Mouse (Mus musculus) adipocyte (in vitro differentiated cells): ENCODE results near the gene Hnrnpul2.
"Not testable (repeated sequence)": the region's sequence is repeated elsewhere in the genome, so short reads cannot be mapped to it uniquely, and the experiment has no call there.

Experiments
- DNase-seq: peaks from one replicate; pipeline ENCODE4 v3.0.0-alpha.2; 2016; ENCODE audit warnings: low spot score

Gene Hnrnpul2

DNA sequence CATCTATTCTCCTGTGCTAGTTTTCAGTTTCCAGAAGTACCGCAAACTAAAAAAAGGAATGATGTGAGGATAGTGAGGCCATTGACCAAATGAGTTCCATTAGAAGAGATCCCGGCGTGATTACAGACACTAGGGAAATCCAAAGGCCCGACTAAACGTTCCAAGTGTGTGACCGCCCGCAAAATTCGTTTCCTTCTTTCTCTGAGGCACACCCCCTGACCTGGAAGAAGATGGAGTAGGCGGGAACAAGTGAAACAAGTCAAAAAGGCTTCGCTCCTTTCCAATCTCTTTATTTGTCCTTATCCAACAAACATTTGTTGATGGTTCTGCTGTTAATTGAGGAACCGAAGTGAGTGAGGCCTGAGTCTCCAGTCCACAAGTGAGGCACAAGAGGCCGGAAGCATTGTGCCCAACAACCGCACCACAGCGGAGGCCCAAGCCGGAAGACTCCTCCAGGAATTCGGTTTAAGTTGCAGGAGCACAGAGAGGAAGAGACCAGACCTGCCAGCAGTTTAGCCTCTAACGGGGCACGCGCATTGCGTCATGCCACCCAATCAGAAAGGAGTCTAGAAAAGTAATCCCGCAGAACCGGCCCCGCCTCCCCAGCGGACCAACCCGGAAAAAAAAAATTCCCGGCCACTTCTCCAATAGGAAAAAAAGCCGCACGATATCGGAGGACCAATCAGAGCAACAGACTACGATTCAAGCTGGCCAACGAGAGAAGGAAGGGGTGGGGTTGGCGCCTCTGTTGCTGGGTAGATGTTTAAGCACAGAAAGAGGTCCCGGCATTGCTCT is 812 bp upstream of the Hnrnpul2 start, which contains the start of gene Ttc9c:
Gene Ttc9c (minus strand): TSS at position 533 of the 795 bp plus-strand sequence.
- DNase-seq = peak; percentile 100

DNA sequence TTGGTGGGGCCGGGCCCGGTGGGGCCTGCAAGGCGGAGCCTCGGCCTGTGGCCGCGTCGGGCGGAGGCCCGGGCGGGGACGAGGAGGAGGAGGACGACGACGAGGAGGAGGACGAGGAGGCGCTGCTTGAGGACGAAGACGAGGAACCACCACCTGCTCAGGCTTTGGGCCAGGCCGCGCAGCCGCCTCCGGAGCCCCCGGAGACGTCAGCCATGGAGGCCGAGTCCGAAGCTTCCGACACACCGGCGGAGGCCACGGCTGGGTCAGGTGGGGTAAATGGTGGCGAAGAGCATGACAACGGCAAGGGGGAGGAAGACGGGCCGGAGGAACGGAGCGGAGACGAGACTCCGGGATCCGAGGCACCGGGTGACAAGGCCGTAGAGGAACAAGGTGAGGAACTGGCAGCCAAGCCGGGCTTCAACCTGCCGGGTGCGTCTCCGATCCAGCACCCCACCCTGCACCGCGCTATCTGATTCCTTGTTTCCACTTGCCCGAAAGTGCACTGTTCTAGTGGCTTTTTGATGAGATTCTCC is 680 bp downstream of the Hnrnpul2 start:
- no peak for DNase-seq

DNA sequence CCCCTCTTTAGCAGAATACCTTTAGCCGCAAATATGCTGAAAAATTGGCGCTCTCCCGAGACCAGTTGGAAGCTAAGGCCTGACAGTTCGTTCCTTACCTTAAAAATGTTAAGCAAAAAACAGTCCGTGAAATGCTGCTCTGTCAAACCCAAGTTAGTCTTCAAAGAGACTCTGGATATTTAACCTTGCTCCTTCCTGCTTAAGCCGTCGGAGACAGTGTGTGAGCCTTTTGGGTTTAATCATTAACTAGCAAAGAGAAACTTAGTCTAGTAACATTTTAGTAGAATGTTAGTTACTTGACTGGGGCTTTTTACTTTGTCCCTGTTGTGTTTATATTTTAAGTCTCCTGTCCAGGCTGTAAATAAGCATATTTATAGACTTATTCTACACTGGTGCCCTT is 1.3 kb downstream of the Hnrnpul2 start:
- no peak for DNase-seq

DNA sequence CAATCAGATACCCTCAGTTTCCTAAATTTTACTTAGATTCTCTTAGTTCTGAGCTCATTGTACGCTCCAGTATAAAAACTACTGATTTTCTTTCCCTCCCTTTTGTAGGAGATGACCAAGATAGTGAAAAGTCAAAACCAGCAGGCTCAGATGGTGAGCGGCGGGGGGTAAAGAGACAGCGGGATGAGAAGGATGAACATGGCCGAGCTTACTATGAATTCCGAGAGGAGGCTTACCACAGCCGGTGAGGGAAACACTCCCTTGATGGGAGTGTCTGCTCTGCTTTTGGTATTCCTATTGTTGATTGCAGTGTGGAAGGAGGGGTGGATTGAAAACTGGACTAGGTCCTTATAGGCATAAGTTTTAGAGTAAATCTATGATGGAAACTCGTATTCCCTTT is 2.9 kb downstream of the Hnrnpul2 start:
- no peak for DNase-seq

DNA sequence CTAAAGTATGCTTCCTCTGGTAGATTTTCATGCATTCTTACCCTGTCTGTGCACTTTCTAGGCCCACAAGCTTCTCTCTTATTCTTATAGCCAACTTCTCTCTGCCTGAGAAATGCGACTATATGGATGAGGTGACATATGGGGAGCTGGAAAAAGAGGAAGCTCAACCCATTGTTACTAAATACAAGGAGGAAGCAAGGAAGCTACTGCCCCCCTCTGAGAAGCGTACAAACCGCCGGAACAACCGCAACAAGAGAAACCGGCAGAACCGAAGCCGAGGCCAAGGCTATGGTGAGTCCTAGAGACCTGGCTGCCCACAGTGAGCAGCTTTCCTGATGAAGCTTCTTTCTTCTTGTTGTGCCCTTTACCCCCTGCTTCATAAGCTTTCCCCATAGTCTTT is 9.8 kb downstream of the Hnrnpul2 start, which contains the start of gene AC129217.1:
Gene AC129217.1 (plus strand): TSS at position 114 of the 400 bp plus-strand sequence.
- DNase-seq = no peak

DNA sequence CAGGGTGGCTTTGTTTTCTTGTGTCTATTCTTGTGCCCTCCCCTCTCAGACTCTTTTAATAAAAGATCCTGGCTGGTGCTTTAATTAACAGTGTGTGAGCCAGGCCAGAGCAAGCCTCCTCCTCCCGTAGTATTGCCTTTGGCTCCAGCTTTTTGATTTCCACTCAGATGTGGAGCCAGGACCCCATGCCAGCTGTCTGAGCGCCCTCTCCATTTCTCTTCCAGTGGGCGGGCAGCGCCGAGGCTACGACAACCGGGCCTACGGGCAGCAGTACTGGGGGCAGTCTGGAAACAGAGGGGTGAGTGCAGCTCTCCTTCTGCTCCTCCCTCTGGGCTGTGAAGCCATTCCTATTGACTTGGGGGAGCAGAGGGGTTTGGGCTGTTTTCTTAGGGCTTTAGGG is 10.9 kb downstream of the Hnrnpul2 start:
- no peak for DNase-seq

DNA sequence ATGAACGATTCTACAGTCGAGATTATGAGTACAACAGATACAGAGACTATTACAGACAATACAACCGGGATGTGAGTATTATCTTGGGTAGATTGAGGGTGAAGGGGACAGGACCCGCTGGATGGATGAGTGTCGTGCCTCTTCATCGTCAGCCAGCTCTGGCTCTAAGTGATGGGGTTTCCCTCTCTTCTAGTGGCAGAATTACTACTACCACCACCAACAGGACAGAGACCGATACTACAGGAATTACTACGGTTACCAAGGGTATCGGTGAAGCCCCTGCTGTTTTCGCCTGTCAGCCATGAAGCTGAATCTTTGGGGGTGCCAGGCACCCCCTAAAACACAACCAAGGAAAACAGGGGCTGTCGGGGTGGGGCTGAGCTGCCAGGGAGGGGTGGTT is 11.5 kb downstream of the Hnrnpul2 start:
- no peak for DNase-seq

DNA sequence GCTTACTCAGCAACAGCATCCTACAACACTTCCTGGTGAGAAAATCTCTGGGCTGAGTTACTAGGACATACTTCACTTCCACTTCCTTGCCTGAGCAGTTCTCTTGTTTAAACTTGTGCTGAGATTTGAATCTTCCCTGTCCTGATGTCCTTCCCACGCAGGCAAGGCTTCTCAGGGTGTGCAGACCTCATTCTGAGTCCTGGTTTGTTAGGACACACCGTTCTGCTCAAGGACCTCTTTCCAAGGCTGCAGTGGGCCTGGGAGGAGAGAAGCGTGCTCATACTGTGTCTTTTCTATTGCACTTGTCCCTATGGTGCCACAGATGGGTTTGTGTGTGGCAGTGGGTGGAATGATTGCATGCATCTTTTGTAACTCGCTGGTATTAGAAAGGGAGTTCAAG is 13.2 kb downstream of the Hnrnpul2 start:
- no peak for DNase-seq

DNA sequence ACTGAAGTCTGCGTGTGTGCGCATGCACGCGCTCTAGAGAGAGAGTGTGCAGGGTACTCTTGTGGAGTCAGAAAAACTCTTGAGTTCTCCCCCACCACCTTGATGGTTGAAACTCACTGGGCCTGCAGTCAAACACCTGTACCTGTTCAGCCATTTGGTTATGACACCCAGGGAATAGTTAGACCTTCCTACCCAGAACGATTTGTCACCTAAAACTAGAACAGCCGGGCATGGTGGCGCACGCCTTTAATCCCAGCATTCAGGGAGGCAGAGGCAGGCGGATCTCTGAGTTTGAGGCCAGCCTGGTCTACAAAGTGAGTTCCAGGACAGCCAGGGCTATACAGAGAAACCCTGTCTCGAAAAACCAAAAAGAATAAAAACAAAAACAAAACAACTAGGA is 16.5 kb downstream of the Hnrnpul2 start:
- not testable (repeated sequence) for DNase-seq

DNA sequence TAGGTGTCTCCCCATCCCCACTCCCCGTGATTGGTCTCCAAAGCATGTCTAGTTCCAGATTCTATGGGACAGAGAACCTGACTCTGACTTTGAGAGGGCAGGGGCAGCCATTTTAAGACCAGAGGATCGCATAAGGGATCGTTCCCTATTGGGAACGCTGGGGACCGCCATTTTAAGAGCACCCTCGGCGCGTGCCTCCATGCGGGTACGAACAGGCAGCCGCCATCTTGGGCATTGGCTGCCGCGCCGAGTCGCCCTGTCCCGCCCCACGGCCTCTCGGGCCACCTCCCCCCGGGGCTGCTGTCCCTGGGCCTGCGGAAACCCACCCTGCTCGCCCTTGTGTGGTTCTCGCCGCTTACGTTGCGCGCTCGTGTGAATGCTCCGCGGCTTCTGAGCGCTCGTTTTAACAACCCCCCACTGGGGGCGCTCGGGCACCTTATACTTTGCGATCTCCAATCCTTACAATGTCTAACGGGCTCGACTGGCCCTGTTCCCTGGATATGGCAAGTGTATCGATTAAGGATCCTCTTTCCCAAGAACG is 17.5 kb downstream of the Hnrnpul2 start, which contains the start of gene Bscl2:
Gene Bscl2 (plus strand): TSS at position 217 of the 541 bp plus-strand sequence.
- no peak for DNase-seq

DNA sequence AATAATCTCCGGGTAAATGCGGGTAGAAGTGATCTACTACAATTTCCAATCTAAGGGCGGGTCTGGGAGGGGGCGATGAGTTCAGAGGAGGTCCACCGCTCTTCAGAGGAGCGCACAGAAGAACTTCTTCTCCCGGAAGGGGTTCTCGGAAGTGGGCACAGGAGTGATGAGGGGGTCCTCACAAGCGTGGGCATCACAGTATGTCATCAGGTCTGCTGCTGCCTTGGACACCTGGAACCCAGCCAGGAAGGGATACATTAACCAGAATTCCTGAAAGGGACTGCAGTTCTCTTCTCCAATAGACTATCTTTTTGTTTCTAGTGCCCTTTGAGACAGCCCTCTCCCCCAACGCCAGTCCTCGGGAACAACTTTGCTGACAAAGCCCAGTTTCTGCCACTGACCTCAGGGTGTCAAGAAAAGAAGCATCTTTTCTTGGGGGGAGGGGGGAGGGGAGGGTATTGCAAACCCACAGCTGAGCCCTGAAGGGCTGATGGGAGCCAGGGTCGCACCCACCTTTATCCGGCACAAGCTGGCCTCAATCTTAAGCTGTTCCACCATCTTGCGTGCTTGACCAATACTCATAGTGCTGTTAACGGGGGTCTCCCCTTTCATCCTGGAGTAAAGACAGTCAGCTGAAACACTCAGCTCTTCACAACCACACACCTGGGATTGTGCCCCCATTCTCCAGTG is 18.4 kb downstream of the Hnrnpul2 start:
- no peak for DNase-seq

DNA sequence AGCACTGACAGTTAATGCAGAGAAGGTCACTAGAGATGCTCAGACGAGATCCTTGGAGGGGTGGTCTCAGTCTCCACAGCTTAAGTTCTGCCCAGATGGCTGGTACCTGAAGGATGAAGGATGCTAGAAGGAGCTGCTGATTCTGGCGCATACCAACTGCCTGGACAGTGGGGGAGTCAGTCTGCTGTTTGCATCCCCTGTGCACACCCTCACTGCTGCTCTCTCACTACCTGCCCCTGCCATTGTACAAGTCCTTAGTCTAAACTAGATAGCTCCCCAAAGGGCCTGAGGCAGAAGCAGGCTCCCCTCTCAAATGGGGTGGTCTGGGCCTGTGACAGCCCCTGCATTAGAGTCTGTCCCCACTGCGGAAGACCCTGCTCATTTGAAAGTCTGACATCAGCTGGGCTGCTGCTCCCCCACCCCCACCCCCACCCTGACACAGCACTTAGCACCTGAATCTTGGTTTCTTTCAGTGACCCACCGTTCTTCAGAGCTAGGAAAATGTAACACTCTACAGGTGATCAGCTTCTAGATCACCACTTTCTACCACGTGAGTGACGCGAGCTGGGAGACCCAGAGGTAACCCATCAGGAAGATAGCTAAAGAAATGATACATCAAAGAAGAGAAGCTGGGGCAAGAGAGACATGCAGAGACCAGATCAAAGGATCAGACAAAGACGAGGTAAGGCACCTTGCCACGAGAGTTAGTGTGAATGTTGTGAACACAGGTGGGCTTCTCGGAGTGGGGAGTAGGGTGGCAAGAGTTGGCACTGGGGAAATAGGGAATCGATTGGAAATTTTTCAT is 19.5 kb downstream of the Hnrnpul2 start, which contains the start of gene Gng3:
Gene Gng3 (minus strand): TSS at position 92 of the 805 bp plus-strand sequence.
- no peak for DNase-seq

DNA sequence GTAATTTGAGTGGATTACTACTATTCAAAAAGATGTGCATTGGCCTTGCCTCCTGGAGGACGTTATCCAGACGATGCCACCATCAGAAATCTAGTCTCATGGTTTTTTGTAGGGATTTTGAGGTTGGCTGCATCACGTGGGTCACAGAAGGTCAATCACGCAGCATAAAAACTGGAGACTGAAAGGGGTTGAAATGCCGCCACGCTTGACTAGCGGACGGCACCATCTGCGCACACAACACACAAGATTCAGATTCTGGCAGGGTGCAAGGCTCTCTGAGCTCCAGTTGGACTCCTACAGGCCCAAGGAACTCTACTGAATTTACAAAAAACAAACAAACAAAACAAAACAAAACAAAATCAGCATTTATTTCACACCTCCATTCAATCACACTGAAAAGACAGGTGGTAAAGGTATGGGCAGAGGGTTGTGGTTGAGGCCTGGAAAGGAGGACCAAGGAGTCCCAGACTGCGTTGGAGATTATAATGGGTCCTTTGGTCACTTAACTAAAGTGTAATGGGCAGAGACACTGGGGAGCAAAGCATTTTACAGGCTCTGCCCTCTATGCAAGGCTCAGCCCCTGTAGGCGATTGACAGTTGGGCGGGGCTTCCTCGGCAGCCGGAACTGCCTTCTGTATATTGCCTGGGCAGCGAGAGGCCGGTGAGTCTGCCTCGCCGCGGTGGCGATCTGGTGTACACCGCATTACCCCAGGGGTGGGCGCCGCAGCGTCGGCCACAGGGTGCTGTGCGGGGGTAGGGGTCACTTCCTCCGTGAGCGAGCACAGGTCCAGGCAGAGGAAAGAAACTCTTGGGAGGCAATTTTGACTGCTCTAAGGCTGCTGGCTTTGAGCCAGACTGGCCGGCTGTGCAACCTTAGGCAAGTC is 20.3 kb downstream of the Hnrnpul2 start:
- DNase-seq = no peak

DNA sequence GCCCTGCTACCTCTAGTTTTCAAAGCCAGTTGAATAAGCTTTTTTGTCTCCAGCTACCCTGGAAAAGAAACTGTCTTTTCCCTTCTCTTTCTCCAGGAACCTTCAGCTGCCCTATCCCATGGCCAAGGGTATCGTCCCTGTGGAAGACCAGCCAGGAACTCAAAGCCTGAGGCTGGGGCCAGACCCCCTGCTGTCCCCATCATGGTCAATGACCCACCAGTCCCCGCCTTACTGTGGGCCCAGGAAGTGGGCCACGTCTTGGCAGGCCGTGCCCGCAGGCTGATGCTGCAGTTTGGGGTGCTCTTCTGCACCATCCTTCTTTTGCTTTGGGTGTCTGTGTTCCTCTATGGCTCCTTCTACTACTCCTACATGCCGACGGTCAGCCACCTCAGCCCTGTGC is 21.2 kb downstream of the Hnrnpul2 start:
- no peak for DNase-seq

DNA sequence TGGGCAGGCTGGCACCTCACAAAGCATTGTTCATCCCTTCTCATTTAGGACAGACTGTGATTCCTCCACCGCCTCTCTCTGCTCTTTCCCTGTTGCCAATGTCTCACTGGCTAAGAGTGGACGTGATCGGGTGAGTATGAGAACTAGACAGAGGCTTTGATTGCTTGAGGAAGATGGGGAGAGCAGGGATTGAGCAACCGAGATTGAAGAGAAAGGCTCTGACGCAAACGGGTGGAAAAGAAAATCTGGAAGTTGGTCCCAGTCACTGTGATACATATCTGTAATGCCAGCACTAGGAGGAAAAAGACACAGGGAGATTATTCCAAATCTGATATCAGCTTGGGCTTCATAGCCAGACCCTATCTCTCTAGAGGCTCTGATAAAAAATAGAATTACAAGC is 23.2 kb downstream of the Hnrnpul2 start:
- peak; percentile 48 for DNase-seq

DNA sequence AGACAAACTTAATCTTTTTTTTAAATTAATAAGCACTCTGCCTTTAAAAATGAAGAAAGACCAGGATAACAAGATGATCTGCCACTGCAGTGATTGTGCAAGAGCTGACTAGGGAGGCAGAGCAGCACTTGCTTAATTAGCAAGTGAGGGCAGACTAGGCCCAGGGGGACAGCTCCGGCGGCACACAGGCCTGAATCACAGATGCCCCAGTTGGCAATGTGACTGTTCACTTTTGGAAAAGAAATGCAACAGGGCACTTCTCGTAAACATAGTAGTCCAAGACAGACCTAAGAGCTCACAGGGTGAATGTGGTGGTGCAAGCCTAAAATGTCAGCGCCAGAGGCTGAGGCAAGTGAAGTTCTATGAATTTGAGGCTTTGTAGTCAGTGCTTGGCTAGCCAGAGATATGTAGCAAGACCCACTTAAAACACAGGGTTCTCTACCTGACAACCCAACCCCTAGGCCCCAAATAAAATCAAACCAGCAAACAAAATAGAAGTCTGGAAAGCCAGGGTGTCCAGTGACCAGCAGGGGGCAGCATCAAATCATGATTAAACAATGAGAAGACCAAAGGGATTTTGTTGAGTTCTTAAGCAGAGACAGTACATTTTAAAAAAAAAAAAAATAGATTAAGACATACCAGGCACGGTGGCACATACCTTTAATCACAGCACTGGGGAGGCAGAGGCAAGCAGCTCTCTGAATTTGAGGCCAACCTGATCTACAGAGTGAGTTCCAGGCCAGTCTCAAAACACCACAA is 24.7 kb downstream of the Hnrnpul2 start:
- peak; percentile 99 for DNase-seq

DNA sequence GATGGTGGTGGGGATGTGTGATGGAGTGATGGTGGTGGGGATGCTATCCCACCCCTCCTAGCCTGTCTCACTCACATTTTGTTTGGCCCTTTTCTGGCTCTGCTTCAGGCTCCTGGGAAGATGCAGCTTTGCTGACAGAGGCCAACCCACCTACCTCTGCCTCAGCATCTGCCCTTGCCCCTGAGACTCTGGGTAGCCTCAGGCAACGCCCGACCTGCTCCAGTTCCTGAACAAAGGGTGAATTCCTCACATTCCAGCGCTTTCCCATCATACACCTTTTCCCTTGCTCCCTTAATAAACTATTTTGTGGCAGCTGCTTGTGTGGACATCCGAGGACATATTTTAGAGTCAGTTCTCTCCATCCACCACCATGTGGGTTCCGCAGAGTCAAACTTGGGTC is 28.5 kb downstream of the Hnrnpul2 start:
- DNase-seq = no peak

DNA sequence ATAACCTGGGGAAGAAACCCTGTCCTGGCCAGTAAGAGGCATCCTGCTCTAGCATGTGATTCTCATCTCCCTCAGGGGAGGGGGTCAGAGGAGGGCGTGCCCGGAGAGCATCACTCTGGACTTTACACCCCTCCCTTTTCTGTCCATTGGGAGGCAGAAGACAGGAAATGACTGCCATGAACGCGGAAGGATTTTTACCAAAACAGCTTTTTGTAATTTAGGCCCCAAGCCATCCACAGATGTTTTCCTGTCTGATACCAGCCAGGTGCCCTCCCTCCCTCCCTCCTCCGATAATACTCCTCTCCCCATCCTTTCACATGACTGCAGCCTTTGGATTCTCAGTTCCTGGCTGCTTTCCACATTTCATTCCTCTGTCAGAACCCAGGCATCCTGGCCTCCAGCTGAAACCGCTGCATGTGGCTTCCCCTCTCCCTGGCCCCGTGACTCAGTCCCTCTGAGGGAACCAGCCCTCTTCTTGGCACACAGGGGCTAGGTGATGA is 30.6 kb downstream of the Hnrnpul2 start, which contains the start of gene Lrrn4cl:
Gene Lrrn4cl (plus strand): TSS at position 367 of the 500 bp plus-strand sequence.
- DNase-seq = peak; percentile 77

DNA sequence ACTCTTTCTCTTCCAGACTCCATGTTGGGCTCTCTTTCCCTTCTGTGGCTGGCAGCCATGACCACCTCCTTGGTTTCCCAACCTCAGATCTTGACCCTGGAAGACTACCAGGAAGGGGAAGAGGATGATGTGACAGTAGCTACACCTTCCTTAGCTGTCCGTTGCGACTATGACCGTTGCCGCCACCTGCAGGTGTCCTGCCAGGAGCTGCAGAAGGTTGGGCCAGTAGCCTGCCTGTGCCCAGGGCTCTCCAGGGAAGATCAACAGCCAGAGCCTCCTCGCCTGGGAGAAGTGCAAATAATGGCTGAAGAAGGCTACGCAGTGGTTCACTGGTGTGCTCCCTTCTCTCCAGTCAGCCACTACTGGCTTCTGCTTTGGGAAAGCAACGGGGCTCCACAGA is 31.8 kb downstream of the Hnrnpul2 start:
- DNase-seq = no peak
